Mouse (Mus musculus) adipocyte (in vitro differentiated cells): ENCODE measurements around the gene Grik4.

Experiments
- DNase-seq: peaks from one replicate; pipeline ENCODE4 v3.0.0-alpha.2; 2016; ENCODE audit warnings: low spot score

The Grik4 gene

GRCm38 (mm10) chr9:42742385-42742784 is 201.9 kb downstream of the Grik4 start:
- DNase-seq = no peak

DNA sequence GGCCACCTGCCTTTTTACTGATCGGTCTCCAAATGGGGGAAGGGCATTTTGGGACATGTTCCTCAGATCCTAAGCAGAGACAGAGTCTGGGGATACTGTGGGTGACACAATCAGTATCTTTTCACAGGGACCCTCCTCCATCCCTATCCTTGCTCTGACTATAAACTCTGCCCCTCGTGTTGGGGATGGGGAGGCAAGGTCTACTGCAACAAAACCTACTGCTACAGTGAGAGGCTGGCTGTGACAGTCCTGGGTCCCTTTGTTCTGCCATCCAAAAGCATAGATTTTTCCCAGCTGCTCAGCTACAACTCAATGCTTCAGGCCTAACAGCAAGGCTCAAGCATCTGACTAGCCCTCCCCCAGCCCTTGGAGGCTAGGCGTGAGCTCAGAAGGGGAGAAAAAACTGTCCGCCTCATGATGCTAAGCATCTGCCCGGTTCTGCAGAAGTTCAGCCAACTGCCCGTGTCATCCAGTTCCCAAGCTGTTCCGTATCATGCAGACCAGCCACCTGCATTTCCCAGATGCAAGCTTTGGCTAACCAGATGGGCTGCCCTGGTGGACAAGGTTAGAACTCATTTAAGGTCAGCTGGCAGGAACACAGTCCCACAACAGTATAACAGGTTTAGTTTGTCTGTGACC is 207.5 kb downstream of the Grik4 start:
- no peak for DNase-seq

DNA sequence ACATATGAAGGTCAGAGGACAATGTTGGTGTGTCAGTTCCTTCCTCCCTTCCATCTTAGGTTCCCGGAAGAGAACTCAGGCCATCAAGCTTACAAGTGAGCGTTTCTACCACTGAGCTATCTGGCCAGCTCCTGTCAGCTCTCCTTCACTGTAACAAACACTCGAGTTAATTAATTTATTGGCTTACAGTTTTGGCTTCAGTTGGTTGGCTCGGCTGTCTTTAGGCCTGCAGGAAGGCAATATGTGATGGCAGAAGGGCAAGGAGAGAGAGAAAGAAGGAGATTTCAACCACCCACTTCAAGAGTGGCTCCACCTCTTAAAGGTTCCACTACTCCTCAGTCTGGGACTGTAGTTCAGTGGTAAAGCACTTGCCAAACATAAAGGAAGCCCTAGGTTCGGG is 209.2 kb downstream of the Grik4 start:
- DNase-seq = no peak

GRCm38 (mm10) chr9:42732731-42733318 is 211.5 kb downstream of the Grik4 start:
- no peak for DNase-seq

GRCm38 (mm10) chr9:42728472-42728871 is 215.8 kb downstream of the Grik4 start:
- DNase-seq = no peak

DNA sequence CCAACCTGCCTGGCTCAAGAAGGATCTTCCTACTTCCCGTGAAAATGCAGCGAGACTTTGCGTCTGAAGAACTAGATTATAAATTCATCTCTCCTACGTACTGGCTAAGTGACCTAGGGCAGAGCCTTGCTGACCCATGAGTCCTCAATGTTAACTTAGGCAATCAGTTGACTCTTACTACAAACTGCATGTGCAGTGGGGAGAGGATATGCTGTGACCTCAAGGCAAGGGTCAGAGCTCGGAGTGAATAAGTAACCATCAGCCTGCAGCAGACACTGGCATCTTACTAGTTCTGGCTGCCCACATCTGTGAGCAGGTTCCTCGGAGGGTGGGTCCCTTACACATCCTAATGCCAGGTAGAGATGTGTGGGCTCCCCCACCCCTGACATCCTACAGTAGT is 216.6 kb downstream of the Grik4 start:
- no peak for DNase-seq

DNA sequence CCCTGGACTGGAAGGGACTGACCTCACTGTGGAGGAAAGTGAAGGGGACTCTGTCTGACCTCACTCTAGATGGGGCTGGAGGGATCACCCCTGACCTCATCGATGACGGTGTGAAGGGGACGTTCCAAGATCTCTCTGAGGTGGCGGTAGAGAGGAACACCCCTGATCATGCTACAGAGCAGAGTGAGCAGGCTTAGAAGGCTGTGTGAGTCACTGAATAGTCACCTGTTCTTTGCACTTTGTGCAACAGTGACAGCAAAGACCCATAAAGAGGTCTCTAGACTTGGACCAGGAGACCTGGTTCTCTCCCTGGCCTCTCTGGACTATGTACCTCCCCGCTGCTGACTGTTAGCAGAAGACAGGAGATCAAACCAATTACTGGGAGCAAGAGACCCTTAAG is 217.1 kb downstream of the Grik4 start:
- DNase-seq = no peak

GRCm38 (mm10) chr9:42724099-42724498 is 220.2 kb downstream of the Grik4 start:
- no peak for DNase-seq

DNA sequence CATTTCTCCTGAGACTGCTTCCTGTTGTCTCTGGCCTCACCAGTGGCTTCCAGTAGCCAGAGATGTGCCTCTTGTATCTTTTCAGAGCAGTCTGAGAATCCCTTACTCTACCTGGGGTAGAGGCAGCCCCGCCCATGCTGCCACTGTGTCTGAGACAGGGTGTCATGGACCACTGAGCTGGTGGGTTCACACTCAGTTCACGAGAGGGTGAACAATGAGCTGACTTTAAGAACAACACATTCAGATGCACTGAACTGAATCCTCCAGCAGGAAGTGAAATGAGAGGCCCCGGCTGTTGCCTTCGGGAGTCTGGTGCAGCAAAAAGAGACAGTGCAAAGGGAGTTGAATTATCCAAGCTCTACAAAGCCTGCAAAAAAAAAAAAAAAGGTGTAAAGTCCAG is 221.8 kb downstream of the Grik4 start:
- no peak for DNase-seq

DNA sequence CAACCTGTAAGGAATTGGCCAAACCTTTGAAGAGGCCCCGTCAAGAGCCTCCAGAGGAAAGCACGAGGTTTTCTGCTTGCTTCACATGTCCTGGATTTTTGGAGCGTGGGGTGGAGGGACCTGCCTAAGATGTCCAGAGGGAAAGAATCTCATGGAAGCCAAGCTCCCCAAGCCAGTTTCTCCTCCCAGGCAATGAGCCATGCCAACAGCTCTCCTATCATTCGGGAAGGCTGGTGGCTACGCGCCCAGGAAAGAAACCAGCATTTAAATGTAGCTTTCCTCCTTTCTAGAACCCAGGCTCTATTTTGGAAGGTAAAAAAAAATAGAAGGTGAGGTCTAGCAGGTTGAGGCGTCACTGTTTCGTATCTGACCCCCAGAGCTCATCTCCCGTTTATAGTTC is 222.6 kb downstream of the Grik4 start:
- DNase-seq = no peak

DNA sequence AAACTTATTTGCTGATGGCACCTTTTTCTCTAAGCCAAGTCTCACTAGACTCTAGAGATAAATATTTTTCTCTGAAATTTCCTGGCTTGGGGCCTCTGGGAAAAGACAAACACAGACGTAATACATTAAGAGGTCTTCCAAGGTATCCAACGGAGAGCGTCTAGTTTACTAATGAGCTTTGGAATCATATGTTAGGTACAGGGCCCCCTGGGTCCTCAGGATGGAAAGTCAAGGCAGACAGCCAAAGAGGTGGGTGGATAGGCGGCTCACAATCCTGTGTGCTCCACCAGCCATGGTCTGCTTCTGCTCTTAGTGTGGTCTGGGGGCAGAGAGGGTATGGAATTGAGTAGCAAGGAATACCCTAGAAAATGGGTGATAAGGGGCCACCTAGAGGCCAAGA is 223.1 kb downstream of the Grik4 start:
- no peak for DNase-seq

- DNase-seq = no peak
Measured at GRCm38 (mm10) chr9:42713912-42714311, 230.4 kb downstream of the Grik4 start.

GRCm38 (mm10) chr9:42705848-42706247 is 238.4 kb downstream of the Grik4 start:
- DNase-seq = no peak

- DNase-seq = no peak
Measured at GRCm38 (mm10) chr9:42703191-42703854, 241.0 kb downstream of the Grik4 start.

- DNase-seq = no peak
Measured at GRCm38 (mm10) chr9:42702231-42703132, 241.8 kb downstream of the Grik4 start.

GRCm38 (mm10) chr9:42701729-42702128 is 242.6 kb downstream of the Grik4 start:
- no peak for DNase-seq

- no peak for DNase-seq
Measured at GRCm38 (mm10) chr9:42693024-42693423, 251.3 kb downstream of the Grik4 start.

- peak; percentile 12 for DNase-seq
Measured at GRCm38 (mm10) chr9:42688143-42688542, 256.1 kb downstream of the Grik4 start.

DNA sequence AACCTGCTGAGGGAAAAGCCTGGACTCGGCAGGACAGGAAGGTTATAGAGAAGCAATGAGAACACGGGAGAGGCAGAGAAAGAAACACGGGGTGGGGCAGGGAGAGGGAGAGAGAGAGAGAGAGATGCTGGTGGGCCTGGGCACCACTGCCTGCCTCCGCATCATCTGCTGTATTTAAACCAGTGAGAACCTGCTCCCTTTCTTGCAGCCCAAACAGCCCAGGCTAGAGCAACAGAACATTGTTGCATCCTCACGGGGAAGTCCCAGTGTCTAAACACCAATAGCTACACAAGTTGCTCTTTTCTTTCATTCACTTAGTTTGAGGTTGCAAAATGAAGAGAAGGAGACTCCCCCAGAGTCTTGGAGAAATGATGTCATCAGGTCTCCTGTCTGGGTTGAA is 258.2 kb downstream of the Grik4 start:
- DNase-seq = no peak

- no peak for DNase-seq
Measured at GRCm38 (mm10) chr9:42674017-42674412, 270.3 kb downstream of the Grik4 start.

GRCm38 (mm10) chr9:42673385-42674016 is 270.8 kb downstream of the Grik4 start:
- no peak for DNase-seq

- DNase-seq = no peak
Measured at GRCm38 (mm10) chr9:42672982-42673381, 271.3 kb downstream of the Grik4 start.
